Mouse (Mus musculus): Measurements from ENCODE around the gene Selenom.
A peak's percentile ranks its signal among the peaks of the same experiment; 100 is the strongest.

Selenom gene

DNA sequence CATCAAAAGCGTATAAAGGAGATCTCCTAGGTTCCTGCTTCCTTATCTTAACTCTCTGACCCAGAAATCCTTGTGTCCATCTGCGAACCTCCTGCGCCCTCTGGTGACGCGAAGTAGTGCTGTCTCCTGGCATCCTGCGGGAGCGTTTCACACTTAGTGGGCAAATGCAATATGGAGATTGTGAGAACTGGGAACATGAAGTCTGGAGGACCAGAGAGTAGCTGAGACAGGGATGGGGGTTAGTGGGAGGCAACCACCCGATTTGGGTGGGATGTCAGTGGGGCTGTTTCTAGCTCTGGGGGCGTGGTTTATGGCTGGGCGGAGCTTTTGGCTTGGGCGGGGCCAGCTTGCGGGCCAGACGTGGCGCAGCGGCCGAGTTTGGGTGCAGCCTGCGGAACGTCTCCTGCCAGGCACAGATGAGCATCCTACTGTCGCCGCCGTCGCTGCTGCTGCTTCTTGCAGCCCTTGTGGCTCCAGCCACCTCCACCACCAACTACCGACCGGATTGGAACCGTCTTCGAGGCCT, at the start of gene Selenom:
Selenom (plus strand) TSS at position 156 of the 526 bp plus-strand sequence.
- peaks cover 52% of the 10 kb centered on the region for H3K27me3 ChIP-seq (ENCODE audit: insufficient read depth, low read length)
- no peak for TF ChIP-seq POU5F1 (IDR thresholded peaks at IDR 0.05; ENCODE audit: borderline replicate concordance, low read length)
- TF ChIP-seq CTCF (conservative IDR thresholded peaks at IDR 0.05; ENCODE audit: low read length): peak; percentile 64
- peak within 1 kb of the TSS; percentile 79 for H3K4me3 ChIP-seq (replicated peaks; ENCODE audit: low read length)

DNA sequence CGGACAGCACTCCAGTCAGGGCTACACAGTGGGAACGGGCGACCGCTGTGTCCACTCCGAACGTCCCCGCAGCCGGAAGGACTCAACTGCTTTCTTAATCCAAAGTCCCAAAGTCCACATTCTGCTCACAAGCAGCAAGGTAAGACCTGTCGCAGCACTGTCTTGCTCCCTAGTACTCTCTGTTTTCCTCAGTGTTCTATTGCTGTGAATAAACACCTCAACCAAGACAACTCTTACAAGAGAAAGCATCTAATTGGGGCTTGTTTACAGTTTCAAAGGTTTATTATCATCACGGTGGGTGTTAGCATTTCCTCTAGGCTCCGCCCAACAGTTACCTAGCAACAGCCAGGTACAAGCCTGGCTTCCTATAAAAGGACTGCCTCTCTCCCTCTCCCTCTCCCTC, 43.0 kb upstream of the Selenom start:
- Histone ChIP-seq H3K4me3 (replicated peaks; ENCODE audit: low read length) (no peak overlapping the region), H3K27me3 (ENCODE audit: insufficient read depth, low read length) (peaks cover 3% of the 10 kb centered on the region; the same call in 1 of the 2 replicates), H3K4me1 (replicated peaks; ENCODE audit: low read depth, low read length) (peaks cover 20% of the 10 kb centered on the region), H3K36me3 (ENCODE audit: insufficient read depth, low read length) (no peaks in the 10 kb centered on the region), H3K9me3 (ENCODE audit: low read length) (no peaks in the 10 kb centered on the region)
- TF ChIP-seq POU5F1 (IDR thresholded peaks at IDR 0.05; ENCODE audit: borderline replicate concordance, low read length) (no peak), NANOG (IDR thresholded peaks at IDR 0.05; ENCODE audit: borderline replicate concordance, low read length) (no peak), CTCF (conservative IDR thresholded peaks at IDR 0.05; ENCODE audit: low read length) (no peak)

More for the DNA sequence above, at the start of gene Selenom:
- H3K9me3 ChIP-seq (ENCODE audit: low read length): no peaks in the 10 kb centered on the region
- peaks cover 47% of the 10 kb centered on the region for H3K4me1 ChIP-seq (replicated peaks; ENCODE audit: low read depth, low read length)
- H3K36me3 ChIP-seq (ENCODE audit: insufficient read depth, low read length): peaks cover 12% of the 10 kb centered on the region

DNA sequence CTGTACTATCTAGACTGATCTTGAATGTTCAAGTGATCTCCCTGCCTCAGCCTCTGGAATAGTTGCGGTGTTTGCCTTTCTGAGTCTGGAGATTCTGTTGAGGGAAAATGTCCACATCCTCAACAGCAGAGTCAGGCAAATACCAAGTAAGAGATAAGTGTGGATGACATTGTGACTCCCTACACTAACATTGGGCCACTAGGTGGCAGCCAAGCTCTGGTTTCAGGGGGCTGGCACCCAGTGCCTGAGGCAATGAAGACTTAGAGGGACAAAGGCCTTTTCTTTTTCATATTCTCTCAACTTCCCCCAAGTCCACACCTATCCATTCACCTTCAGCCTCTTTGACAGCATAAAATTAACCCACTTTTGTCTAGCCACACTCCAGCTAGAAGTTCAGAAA, 42.0 kb upstream of the Selenom start:
- peaks cover 20% of the 10 kb centered on the region for H3K4me1 ChIP-seq (replicated peaks; ENCODE audit: low read depth, low read length)
- peaks cover 2% of the 10 kb centered on the region; the same call in 1 of the 2 replicates for H3K27me3 ChIP-seq (ENCODE audit: insufficient read depth, low read length)
- no peaks in the 10 kb centered on the region for H3K9me3 ChIP-seq (ENCODE audit: low read length)
- peak; percentile 70 for TF ChIP-seq CTCF (conservative IDR thresholded peaks at IDR 0.05; ENCODE audit: low read length)
- peak; percentile 9; the same call in 1 of the 2 replicates for TF ChIP-seq NANOG (IDR thresholded peaks at IDR 0.05; ENCODE audit: borderline replicate concordance, low read length)
- TF ChIP-seq POU5F1 (IDR thresholded peaks at IDR 0.05; ENCODE audit: borderline replicate concordance, low read length): no peak
- H3K4me3 ChIP-seq (replicated peaks; ENCODE audit: low read length): no peak overlapping the region
- no peaks in the 10 kb centered on the region for H3K36me3 ChIP-seq (ENCODE audit: insufficient read depth, low read length)

GRCm38 (mm10) chr11:3474480-3475115, 39.9 kb upstream of the Selenom start:
- Histone ChIP-seq H3K36me3 (ENCODE audit: insufficient read depth, low read length) (no peaks in the 10 kb centered on the region), H3K27me3 (ENCODE audit: insufficient read depth, low read length) (no peaks in the 10 kb centered on the region), H3K4me3 (replicated peaks; ENCODE audit: low read length) (no peak overlapping the region), H3K4me1 (replicated peaks; ENCODE audit: low read depth, low read length) (peaks cover 20% of the 10 kb centered on the region), H3K9me3 (ENCODE audit: low read length) (no peaks in the 10 kb centered on the region)
- TF ChIP-seq NANOG (IDR thresholded peaks at IDR 0.05; ENCODE audit: borderline replicate concordance, low read length) (no peak), CTCF (conservative IDR thresholded peaks at IDR 0.05; ENCODE audit: low read length) (peak; percentile 91), POU5F1 (IDR thresholded peaks at IDR 0.05; ENCODE audit: borderline replicate concordance, low read length) (no peak)

- Histone ChIP-seq H3K36me3 (ENCODE audit: insufficient read depth, low read length) (no peaks in the 10 kb centered on the region), H3K4me1 (replicated peaks; ENCODE audit: low read depth, low read length) (peaks cover 20% of the 10 kb centered on the region), H3K27me3 (ENCODE audit: insufficient read depth, low read length) (no peaks in the 10 kb centered on the region), H3K4me3 (replicated peaks; ENCODE audit: low read length) (no peak overlapping the region), H3K9me3 (ENCODE audit: low read length) (no peaks in the 10 kb centered on the region)
- no peak for TF ChIP-seq POU5F1 (IDR thresholded peaks at IDR 0.05; ENCODE audit: borderline replicate concordance, low read length)
- TF ChIP-seq NANOG (IDR thresholded peaks at IDR 0.05; ENCODE audit: borderline replicate concordance, low read length): no peak
- TF ChIP-seq CTCF (conservative IDR thresholded peaks at IDR 0.05; ENCODE audit: low read length): no peak
Observed at GRCm38 (mm10) chr11:3475489-3475888, 39.0 kb upstream of the Selenom start.

GRCm38 (mm10) chr11:3483980-3484642, 30.4 kb upstream of the Selenom start:
- H3K36me3 ChIP-seq (ENCODE audit: insufficient read depth, low read length): no peaks in the 10 kb centered on the region
- H3K9me3 ChIP-seq (ENCODE audit: low read length): no peaks in the 10 kb centered on the region
- H3K27me3 ChIP-seq (ENCODE audit: insufficient read depth, low read length): peaks cover 38% of the 10 kb centered on the region
- H3K4me1 ChIP-seq (replicated peaks; ENCODE audit: low read depth, low read length): peaks cover 9% of the 10 kb centered on the region
- no peak for TF ChIP-seq POU5F1 (IDR thresholded peaks at IDR 0.05; ENCODE audit: borderline replicate concordance, low read length)
- no peak for TF ChIP-seq NANOG (IDR thresholded peaks at IDR 0.05; ENCODE audit: borderline replicate concordance, low read length)
- TF ChIP-seq CTCF (conservative IDR thresholded peaks at IDR 0.05; ENCODE audit: low read length): no peak
- H3K4me3 ChIP-seq (replicated peaks; ENCODE audit: low read length): no peak overlapping the region

DNA sequence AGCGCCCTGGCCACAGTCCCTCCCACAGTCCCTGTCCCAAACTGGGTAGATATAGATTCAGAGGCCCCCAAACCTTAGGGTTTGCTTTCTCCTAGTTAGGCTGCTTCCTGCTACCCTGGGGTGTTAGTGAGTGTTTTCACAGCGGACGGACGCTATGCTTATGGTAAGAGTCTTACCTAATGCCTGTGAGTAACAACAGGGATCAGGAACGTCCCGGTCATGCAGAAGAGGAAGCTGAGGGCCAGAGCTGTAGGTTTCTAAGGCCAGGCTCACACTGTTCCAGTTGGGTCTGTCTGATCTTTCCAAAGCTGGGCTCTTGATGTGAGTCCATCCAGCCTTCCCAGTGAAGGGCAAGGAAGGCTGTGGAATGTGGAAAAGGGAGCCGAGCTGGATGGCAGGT, 28.1 kb upstream of the Selenom start:
- peaks cover 19% of the 10 kb centered on the region for H3K4me1 ChIP-seq (replicated peaks; ENCODE audit: low read depth, low read length)
- no peaks in the 10 kb centered on the region for H3K36me3 ChIP-seq (ENCODE audit: insufficient read depth, low read length)
- TF ChIP-seq CTCF (conservative IDR thresholded peaks at IDR 0.05; ENCODE audit: low read length) (no peak), NANOG (IDR thresholded peaks at IDR 0.05; ENCODE audit: borderline replicate concordance, low read length) (no peak), POU5F1 (IDR thresholded peaks at IDR 0.05; ENCODE audit: borderline replicate concordance, low read length) (no peak)
- H3K4me3 ChIP-seq (replicated peaks; ENCODE audit: low read length): no peak overlapping the region
- no peaks in the 10 kb centered on the region for H3K9me3 ChIP-seq (ENCODE audit: low read length)
- H3K27me3 ChIP-seq (ENCODE audit: insufficient read depth, low read length): peaks cover 43% of the 10 kb centered on the region

DNA sequence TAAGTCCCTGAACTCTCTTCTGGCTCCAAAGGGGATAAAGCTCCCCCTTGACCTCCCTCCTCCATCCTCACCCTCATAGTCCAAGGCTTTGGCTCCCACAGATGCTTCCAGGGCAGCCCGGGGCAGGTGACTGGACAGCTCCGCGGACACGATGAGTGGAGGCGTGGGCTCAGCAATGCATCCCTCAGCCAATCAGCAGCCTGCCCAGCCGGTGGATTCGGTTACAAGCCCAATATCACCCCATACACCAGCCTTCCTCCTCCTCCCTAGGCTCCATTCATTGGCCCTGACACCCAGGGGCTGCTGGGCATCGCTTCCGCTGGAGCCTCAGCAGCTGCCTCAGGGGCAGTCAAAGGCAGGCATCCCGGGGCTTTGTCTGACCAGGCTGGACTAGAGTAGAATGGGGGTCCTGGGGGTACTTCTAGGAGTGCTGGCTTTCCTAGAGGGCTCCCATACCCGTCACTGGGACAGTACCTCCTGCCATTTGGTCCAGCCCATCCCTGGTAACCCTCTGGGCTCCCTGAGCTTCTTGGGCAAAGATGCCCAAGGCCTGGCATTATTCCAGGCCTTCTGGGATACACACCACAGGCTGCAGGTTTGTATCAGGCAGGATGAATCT, 26.4 kb upstream of the Selenom start, which contains the start of gene Pla2g3:
Pla2g3 (plus strand) TSS at position 333 of the 619 bp plus-strand sequence.
- TF ChIP-seq NANOG (IDR thresholded peaks at IDR 0.05; ENCODE audit: borderline replicate concordance, low read length): no peak
- Histone ChIP-seq H3K4me1 (replicated peaks; ENCODE audit: low read depth, low read length) (peaks cover 34% of the 10 kb centered on the region), H3K27me3 (ENCODE audit: insufficient read depth, low read length) (peaks cover 53% of the 10 kb centered on the region), H3K9me3 (ENCODE audit: low read length) (no peaks in the 10 kb centered on the region), H3K36me3 (ENCODE audit: insufficient read depth, low read length) (no peaks in the 10 kb centered on the region), H3K4me3 (replicated peaks; ENCODE audit: low read length) (0 out of 2 replicates have a peak within 1 kb of the TSS, but pooled peaks have one; percentile 37)

Measured in E14TG2a.4 (cell line).